Mouse (Mus musculus): ENCODE measurements around the gene Morn3. TPM values are rescaled to one million over a fixed set of nuclear protein-coding genes. Genes with fewer than 3 reads are reported as not detected.

The Morn3 gene
- under 1 TPM in 1 of 2 experiments, not detected in 1; 0.93 TPM for total RNA-seq (2021)
- long read RNA-seq, experiment 1 = 0 reads
- long read RNA-seq, experiment 2 = 0 reads

DNA sequence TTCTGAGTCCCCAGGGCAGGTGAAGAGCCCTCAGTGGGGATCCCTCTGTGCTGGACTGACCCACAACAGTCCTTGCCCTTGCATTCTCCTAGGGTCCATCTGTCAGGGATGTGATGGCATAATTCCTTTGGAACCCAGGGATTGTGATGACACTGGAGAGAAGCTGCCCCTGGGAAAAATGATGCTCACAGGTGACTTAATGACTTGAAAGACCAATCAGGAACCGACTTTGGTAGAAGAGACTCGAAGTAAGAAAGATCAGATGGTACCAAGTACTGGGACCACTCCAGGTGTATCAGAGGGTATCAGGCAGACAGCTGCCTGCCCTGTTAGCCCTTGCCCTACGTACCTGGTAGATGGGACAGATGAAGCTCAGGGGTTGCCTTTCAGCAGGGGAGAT, at the start of gene Morn3:
Gene Morn3 (minus strand): TSS at position 101 of the 400 bp plus-strand sequence.
- intact Hi-C loops (cut with DNase I) = loop anchor here (1.0 to 5.0 kb wide), 2 partner anchors 79 to 120 kb away; no protein-coding TSS in a partner anchor
- DNase-seq = no peak

DNA sequence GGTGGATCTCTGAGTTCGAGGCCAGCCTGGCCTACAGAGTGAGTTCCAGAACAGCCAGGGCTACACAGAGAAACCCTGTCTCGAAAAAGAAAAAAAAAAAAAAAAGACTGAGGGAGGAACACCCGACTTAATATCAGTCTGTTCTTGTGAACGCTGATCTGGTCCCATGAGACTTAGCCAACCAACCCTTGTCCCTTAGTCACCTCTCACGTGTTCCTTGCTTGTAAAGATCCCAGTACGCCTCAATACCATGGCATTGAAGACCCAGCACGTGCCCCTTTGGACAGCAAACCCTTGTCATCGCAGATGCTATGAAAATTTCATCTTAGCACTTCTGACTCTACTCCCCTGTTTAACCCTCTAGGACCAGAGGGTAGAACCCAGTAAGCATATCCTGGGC, 49.5 kb upstream of the Morn3 start:
- no peak for DNase-seq
- intact Hi-C loops (cut with DNase I) = no loop called here

DNA sequence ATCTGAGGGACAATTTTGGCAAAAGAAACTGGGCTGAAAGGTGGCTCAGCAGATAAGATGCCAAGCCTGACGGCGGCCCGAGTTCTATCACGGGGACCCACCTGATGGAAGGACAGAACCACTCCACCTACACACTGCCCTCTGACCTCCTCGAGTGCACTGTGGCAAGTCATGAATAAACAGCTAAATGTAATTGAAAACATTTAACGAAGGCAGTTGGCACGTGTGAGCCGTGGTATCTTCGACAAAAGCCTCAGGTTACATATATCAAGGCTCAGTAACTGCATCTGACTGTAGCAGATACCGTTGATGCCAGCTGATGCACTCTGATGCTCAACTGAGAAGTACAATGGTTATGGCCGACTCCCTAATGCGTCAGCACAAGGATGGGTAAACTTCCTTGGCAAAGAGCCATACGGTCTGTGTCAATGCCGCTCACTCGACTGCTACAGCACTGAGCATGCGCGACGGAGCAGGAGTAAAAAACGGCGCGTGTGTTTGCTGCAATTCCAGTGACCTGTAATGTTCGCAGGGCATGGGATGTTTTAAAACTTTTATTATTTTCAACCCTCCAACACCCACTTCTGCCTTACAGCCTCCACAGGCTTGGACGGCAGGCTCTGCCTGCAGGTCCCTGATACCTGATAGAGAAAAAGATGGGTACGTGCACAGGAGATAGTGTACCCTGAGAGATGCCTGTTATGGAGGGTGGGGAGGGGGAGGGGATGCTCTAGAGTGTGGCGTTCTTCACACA, 47.6 kb upstream of the Morn3 start:
- no peak for DNase-seq
- intact Hi-C loops (cut with DNase I) = no loop called here

DNA sequence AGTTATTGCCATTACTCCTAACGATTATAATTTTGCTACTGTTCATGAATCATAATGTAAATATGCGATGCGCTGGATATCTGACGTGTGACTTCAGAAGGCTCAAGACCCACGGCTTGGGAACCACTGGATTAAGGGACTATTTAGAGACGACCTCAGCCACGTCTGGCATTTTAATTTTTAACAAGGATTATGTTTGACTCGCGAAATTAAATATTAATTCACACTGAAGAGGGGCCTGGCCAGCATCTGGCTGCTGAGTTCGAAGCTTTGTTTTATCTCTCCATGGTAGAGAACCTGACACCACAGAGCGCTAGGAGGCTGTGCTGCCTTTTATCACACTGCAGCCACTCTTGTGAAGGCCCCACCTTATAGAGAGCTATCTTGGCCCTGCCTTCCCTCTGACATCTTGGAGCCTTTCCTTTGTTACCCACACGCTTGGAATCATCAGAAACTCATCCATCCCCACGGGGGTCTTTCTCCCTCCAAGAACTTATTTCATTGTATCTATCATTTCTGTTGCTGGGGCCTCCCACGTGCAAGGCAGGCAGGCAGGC, 46.3 kb upstream of the Morn3 start:
- DNase-seq = no peak
- intact Hi-C loops (cut with DNase I) = no loop called here

DNA sequence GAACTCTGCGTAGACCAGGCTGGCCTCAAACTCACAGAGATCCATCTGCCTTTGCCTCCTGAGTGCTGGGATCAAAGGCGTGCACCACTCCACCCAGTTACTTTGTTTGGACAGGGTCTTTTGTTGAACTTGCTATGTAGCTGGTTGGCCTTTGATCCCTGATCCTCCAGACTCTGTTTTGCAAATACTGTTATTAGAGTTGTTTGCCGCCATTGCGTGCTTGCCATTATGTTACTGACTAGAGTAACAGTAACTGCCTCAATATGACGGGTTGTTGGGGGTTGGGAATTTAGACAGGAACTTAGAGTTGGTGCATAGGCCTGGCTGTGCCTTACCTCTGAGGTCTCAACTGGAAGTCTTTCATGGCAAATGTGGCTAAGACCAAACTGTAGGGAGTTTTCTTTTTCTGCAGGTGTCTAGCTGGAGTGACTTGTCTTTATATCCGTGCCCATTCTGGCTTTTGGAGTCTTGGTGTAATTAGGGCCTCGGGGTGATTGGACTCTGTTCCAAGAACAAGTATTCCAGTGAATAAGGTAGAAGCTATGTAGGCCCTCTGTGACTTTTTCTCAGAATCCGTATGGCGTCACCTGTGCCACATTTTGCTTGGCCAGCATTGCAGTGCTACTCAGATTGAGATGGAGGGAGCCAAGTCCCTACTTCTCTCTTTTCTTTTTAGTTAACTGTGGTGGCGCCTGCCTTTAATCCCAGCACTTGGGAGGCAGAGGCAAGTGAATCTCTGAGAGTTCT, 43.9 kb upstream of the Morn3 start:
- DNase-seq = no peak
- intact Hi-C loops (cut with DNase I) = no loop called here

DNA sequence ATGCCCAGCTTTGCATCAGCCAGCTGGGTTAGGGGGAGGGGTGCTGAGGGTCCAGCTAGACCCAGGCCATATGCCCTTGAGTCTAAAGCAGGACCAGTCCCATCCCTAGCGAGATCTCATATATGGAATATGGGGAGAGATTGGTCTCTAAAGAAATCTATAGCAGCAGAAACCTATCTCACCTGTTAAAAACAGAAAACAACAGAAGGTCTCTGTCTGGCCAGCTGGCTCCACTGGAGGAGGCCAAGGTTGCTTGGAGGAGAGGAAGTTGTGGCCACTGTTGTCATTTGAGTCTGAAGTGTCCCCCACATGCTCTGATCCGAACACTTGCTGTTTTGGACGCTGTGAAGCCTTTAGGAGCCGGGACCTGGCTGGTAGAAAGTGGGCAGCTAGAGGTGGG, 42.0 kb upstream of the Morn3 start:
- no peak for DNase-seq
- intact Hi-C loops (cut with DNase I) = no loop called here

DNA sequence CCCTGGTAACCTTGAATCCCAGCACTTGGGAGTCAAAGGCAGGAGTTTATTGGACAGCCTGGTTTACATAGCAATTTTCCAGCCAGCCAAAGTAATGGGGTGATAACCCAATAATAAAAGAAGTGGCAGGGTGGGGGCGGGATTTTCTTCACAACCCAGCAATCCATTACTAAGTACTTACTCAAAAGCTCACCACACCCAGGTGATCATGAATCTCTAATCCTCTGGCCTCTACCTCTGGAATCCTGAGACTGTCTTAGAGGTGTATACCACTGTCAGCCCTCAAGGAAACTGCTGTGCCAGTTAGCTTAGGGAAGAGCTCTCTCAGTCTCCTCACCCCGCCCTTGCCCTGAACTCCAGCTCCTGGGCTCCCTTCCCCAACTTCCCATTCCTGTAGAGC, 39.7 kb upstream of the Morn3 start:
- intact Hi-C loops (cut with DNase I) = no loop called here
- DNase-seq = no peak

DNA sequence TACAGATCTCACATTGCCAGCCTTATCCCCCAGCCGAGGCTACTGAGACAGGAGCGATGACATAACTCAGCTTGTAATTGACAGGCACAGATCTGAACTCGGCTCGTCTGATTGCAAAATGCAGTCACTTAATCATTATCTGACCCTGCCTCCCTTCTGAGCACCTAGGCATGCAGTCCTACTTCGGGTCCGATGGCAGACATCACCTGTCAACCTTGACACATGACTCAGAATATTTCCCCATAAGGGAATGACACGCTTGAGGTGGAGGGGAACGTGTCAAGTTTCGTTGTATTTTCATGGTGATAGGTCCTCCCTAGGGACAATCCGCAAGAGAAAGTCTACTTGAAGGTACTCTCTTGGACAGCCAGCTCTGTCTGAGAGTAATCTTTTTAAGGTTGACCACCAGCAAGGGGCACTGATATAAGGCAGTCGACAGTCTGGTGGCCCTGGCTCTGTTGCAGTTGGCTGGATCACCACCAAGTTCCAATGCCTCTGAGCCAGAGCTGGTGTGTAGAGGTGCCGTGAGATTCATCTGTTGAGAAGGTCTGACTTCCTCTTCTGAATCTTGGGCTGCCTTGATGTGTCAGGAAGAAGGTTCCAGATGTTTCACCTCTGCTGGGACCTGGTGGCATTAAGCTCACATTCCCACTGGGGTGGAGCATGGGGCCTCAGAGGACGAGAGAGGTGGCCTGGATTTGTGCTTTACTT, 36.7 kb upstream of the Morn3 start:
- no peak for DNase-seq
- intact Hi-C loops (cut with DNase I) = no loop called here

DNA sequence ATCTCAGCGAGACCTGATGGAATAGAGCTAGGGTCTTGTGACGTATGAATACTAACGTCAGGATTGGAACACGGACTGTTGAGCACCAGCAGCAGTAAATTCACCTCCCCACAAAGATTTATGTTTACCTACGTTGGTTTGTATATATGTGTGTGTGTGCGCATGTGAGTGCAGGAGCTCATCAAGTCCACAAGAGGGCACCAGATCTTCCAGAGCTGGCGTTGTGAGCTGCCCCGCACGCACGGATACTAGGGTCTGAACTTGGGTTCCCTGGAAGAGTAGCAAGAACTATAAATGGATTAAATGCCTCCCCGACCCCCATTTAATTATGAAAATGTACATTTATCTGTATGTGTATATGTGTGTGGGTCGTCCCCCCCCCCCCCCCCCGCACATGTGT, 33.7 kb upstream of the Morn3 start:
- no peak for DNase-seq
- intact Hi-C loops (cut with DNase I) = no loop called here

DNA sequence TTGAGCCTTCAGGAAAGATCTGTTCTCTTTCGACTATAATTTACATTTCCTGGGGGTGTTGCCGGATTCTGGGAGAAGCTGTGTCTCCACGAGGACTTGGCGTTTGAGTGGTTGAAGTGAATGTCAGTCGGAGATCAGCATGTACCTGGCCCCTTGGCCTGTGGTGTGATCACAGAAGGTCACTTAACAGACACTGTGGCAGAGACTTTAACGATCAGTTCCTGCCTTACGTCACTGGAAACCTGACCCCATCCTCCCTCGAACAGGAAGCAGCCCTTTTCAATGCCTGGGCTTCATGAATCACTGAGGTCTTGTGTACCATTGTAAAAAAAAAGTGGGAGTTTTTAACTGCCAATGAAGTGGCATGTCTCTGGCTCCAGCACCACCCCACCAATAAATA, 33.2 kb upstream of the Morn3 start:
- intact Hi-C loops (cut with DNase I) = no loop called here
- DNase-seq = peak in 1 of 2 experiments; percentile 28

DNA sequence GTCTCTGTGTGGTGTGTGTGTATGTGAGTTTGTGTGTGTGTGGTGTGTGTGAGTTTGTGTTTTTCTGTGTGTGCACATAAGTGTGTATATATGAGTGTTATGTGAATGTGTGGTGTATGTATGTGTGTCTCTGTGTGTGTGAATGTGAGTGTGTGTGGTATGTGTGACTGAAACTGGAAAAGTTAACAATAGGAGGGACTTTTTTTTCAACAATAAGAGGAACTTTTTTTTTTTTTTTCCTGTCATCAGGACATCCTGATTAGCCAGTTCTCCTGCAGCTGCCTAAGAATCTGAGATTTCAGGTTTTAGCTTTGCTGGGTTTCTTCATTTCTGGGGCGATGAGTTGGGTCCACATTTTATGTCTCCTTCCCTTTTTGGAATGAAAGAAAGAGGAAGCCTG, 32.8 kb upstream of the Morn3 start:
- no peak for DNase-seq
- intact Hi-C loops (cut with DNase I) = no loop called here

DNA sequence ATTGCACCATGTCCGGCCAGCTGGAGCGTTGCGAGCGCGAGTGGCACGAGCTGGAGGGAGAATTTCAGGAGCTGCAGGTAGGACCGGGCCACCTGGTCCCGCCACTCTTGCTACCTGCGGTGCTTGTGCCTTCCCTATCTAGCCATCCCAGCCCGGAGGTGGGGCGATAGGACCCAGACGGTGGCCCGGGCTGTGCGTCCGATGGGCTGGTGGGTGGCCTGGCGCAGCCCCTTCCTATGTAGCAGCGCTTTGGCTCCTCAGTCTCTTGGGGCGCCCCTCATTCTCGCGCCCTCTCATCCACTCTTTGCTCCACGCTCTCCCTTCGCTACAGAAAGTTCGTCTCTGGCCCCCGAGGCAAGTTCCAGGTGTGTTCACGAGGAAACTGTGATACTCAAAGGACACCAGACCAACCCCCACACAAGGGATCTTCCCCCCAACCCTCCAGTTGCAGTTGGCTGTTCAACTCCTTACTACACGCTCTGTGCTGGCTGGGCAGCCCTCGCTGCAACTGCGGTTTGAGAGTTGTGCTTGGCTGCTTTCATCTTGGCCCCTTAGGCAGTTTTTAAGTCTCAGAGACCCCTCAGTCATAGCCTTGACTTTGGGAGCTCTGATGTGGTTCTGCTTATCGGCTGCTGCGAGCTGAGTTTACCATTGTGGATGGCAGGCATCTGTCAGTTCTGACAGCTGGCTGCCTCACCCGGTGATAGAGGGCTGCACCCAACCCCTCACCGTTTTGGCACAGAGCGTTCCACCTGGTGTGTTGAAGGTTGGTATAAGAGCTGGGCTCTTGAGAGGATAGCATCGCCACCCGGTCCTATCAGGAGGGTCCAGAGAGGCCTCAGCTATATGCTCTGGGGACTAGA, 29.8 kb upstream of the Morn3 start:
- no peak for DNase-seq
- intact Hi-C loops (cut with DNase I) = no loop called here

DNA sequence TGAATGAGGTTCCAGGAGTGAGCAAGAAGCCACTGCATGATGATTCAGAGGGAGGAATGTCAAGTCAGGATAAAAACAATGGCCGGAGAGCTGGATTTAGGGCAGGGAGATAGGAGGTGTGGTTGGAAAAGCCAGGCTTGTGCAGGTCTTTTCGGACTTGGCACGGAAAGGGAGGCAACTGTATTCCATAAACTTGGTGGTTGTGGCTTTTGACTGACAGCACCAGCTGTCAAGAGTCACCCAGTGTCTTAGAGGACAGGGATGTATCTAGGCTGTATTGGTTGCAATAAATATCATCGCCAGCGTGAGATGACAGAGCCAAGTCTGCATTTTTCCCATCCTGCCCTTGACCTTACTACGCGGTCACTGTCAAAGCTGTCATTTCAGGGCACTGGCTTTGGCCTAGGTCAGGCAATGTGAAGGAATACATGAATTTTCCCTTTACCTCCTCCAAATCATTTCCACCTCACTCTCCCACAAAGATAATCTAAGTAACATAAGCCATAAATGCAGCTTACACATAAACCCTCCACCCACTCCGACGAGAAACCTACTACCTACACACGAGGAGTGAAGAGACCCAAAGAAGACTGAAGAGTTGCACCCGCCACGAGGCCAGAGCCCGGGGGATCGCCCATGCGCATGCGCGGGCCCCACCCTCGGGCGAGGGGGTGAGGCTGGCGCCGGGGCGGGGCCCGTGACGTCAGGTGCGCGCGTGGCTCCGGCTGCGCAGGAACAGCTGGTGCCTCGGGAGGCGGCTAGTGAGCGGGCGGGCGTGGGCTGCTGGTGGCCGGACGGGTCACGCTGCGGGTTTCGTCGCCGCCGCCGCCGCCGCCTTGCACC, 29.0 kb upstream of the Morn3 start:
- intact Hi-C loops (cut with DNase I) = no loop called here
- peak; percentile 98 to 99 for DNase-seq

DNA sequence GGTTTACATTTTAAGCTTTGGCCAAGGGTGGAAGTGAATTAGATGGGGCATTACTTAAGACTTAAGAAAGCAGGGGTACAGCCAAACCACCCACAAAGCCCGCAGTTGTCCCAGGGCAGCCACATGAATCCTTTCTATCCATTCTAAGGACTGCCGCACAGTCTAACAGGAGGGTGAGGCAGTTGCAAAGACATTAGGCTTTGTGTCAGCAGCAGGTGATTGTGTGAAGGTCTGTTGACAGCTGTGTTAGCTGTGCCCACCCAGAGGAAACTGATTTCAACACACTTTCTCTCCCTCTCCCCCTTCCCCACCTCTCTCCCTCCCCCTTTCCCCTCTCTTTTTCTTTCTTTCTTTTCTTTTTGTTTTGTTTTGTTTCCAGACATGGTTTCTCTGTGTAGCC, 21.9 kb upstream of the Morn3 start:
- no peak for DNase-seq
- intact Hi-C loops (cut with DNase I) = loop anchor here (5.0 kb wide), 1 partner anchor 89 kb away; no protein-coding TSS in a partner anchor

DNA sequence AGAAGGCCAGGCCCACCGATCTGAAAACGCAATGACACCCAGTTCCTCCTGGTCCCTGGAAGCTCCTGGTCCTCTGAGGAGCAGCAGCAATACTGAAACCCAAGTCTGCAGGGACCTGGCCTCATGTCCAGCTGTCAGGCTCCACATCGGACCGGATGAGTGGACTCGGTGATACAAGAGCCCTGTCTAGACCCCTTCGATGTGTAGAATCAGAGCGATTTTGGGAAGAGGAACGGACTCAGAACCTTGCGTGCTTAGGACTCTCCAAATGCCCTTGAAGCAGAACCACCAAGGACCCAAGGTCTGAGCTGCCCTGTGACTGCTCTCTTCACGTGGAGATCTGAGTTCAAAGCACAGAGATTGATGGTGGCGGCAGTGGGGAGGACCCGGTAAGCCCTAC, 21.3 kb upstream of the Morn3 start, which contains the start of gene Tmem120b:
Gene Tmem120b (plus strand): TSS at position 301 of the 400 bp plus-strand sequence.
- intact Hi-C loops (cut with DNase I) = loop anchor here (5.0 kb wide), 1 partner anchor 89 kb away; no protein-coding TSS in a partner anchor
- DNase-seq = no peak

DNA sequence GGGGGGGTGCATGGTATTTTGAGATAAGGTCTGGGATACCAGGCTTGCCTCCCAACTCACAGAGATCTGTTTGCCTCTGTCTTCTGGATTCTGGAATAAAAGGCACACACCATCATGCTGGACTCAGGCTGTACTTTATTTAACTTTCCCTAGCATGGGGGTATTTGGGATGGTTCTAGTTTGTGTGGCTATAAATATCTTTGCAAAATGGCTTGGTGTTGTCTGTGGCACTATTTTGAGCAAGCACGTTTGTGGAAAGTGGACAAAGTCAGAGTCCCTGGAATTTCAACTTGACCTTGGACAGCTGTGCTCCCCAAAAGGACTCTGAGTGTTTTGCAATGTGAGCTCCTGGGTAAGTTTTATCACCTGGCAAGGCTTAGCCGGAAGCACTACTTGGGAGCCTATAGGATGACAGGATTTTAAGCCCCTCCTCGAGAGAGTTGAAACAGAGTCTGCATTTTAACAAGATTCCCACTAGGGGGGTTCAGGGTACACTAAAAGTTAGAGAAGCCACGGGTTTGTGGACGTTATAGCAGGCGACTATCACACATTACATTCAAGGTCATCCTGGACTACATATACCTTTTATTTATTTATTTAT, 20.7 kb upstream of the Morn3 start:
- DNase-seq = peak; percentile 10 to 44
- intact Hi-C loops (cut with DNase I) = loop anchor here (5.0 kb wide), 1 partner anchor 90 kb away; no protein-coding TSS in a partner anchor

DNA sequence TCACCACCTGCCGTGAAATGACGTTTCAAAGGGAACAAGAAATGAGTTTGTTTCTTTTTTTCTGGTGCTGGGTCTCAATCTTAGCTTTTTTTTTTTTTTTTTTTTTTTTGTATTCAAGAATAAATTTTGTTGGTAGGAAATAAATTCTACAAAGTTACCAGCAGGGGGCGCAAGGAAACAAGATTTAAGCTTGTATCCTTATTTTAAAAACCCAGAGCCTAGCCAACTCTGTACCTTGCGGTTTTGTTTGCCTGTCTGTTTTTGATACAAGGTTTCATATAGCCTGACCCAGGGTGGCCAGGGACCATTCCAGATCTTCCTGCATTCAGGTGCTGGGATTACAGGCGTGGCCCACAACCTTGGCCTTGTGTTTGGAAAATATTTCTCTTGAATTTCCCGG, 17.4 kb upstream of the Morn3 start:
- intact Hi-C loops (cut with DNase I) = loop anchor here (1.0 to 2.0 kb wide), 3 partner anchors 51 to 107 kb away; partner anchors contain the start of gene Rhof
- DNase-seq = peak; percentile 65 to 79

DNA sequence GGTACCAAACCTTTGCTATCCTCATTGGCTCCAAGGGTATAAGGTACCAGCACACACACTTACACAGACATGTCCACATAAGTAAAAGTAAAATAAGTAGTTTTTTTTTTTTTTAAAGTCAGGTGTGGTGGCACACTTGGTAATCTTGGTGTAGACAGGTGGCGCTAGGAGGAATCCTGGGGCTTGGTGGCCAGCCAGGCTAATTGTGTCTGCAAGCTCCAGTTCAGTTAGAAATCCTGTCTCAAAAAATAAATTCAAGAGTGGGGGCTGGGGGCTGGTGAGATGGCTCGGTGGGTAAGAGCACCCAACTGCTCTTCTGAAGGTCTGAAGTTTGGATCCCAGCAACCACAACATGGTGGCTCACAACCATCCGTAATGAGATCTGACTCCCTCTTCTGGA, 16.3 kb upstream of the Morn3 start:
- DNase-seq = no peak
- intact Hi-C loops (cut with DNase I) = no loop called here
